7 mouse cellular contexts compared by ENCODE assay signal in genomic region chr12:86983470-86984193, GRCm38 (mm10). TPM values are rescaled to one million over a fixed set of nuclear protein-coding genes. Genes with fewer than 3 reads are reported as not detected.
DNase-seq lines count a peak whose midpoint lies in the region; ATAC-seq and TF ChIP-seq lines count a peak whose summit lies in the region.

No protein-coding gene starts in this region.

- peak; percentile 51 for ATAC-seq in hindbrain, embryonic 16.5 days
- peak; percentile 69 for ATAC-seq in midbrain, embryonic 15.5 days (replicated peaks)

- H3K4me2 ChIP-seq in hindbrain, embryonic 16.5 days (ENCODE audit: low read length): peak overlapping the region; percentile 52
- H3K4me2 ChIP-seq in midbrain, embryonic 15.5 days: peak overlapping the region; percentile 26

- peaks cover 15% of the 10 kb centered on the region for H3K4me1 ChIP-seq in hindbrain, embryonic 16.5 days (ENCODE audit: control insufficient read depth, insufficient read depth, low read depth, low read length)
- H3K4me1 ChIP-seq in midbrain, embryonic 15.5 days: peaks cover 15% of the 10 kb centered on the region

- peak overlapping the region; percentile 33; the same call in 1 of the 2 replicates for H3K4me3 ChIP-seq in gastrocnemius, adult 2 months
- peak overlapping the region; percentile 6; the same call in 1 of the 2 replicates for H3K4me3 ChIP-seq in hindbrain, embryonic 16.5 days (ENCODE audit: low read length)
- H3K4me3 ChIP-seq in midbrain, embryonic 15.5 days: 0 out of 2 replicates have a peak overlapping the region, but pooled peaks have one; percentile 0

- intact Hi-C loops in gastrocnemius, adult 2 months (cut with DNase I): no loop called here
- intact Hi-C loops in left cerebral cortex, postnatal 4 days (cut with DNase I): no loop called here

- no peak overlapping the region for H3K27ac ChIP-seq in gastrocnemius, adult 2 months
- no peak overlapping the region; the same call in 1 of the 2 replicates for H3K27ac ChIP-seq in hindbrain, embryonic 16.5 days (ENCODE audit: low read depth, low read length)
- H3K27ac ChIP-seq in midbrain, embryonic 15.5 days: no peak overlapping the region

- WGBS in hindbrain, embryonic 16.5 days: 4% methylated on average over 26 of the region's 28 CpGs
- WGBS in midbrain, embryonic 15.5 days: 2% methylated on average over 28 of the region's 28 CpGs

- peaks cover 15% of the 10 kb centered on the region for H3K27me3 ChIP-seq in hindbrain, embryonic 16.5 days (replicated peaks; ENCODE audit: control insufficient read depth, insufficient read depth, low read length)
- peaks cover 21% of the 10 kb centered on the region for H3K27me3 ChIP-seq in midbrain, embryonic 15.5 days (replicated peaks)

- H3K36me3 ChIP-seq in hindbrain, embryonic 16.5 days (ENCODE audit: control insufficient read depth, insufficient read depth, low read length): no peaks in the 10 kb centered on the region
- H3K36me3 ChIP-seq in midbrain, embryonic 15.5 days (replicated peaks): no peaks in the 10 kb centered on the region

- H3K9me3 ChIP-seq in hindbrain, embryonic 16.5 days (ENCODE audit: control insufficient read depth, low read length): no peaks in the 10 kb centered on the region
- no peaks in the 10 kb centered on the region for H3K9me3 ChIP-seq in midbrain, embryonic 15.5 days

- DNase-seq in NIH3T3 (ENCODE audit: low read depth): peak; percentile 48
- DNase-seq in brain, adult 2 months (ENCODE audit: low read depth, low spot score): peak; percentile 78
- DNase-seq in gastrocnemius, adult 2 months: peak; percentile 83
- peak; percentile 59 for DNase-seq in left cerebral cortex, postnatal 4 days
- DNase-seq in thymus, postnatal 10 days (ENCODE audit: low spot score in 2 of 2): peak; percentile 10 to 52

- no peak for TF ChIP-seq CTCF in gastrocnemius, adult 2 months (IDR thresholded peaks at IDR 0.05)

- peak overlapping the region; percentile 43; the same call in 1 of the 2 replicates for H3K9ac ChIP-seq in hindbrain, embryonic 16.5 days (ENCODE audit: low read depth, low read length)
- H3K9ac ChIP-seq in midbrain, embryonic 15.5 days: no peak overlapping the region

RNA-seq across cellular contexts. Expression of gene Zdhhc22, which starts 6.6 kb away (rescaled TPM):
- not detected for total RNA-seq in gastrocnemius, adult 2 months (2021)
- 23.2 and 26.9 TPM in 2 replicates for polyA plus RNA-seq in hindbrain, embryonic 16.5 days (2015; fragmentation: Nextera tagmentation; extraction: Ambion mirVana)
- 10 to 100 TPM; 15.8 to 19.0 TPM for total RNA-seq in left cerebral cortex, postnatal 4 days (2021)
- polyA plus RNA-seq in midbrain, embryonic 15.5 days (2015; fragmentation: Nextera tagmentation; extraction: Ambion mirVana): 17.8 and 21.8 TPM in 2 replicates

RNA-seq across cellular contexts. Expression of gene Cipc, which starts 36.8 kb away (rescaled TPM):
- 10 to 100 TPM; 32.2 to 33.8 TPM for total RNA-seq in gastrocnemius, adult 2 months (2021)
- 43.4 and 49.0 TPM in 2 replicates for polyA plus RNA-seq in hindbrain, embryonic 16.5 days (2015; fragmentation: Nextera tagmentation; extraction: Ambion mirVana)
- 10 to 100 TPM; 56.9 to 60.6 TPM for total RNA-seq in left cerebral cortex, postnatal 4 days (2021)
- polyA plus RNA-seq in midbrain, embryonic 15.5 days (2015; fragmentation: Nextera tagmentation; extraction: Ambion mirVana): 55.0 and 56.0 TPM in 2 replicates

RNA-seq across cellular contexts. Expression of gene Tmem63c, which starts 37.5 kb away (rescaled TPM):
- total RNA-seq in gastrocnemius, adult 2 months (2021): not detected
- 11.0 and 11.9 TPM in 2 replicates for polyA plus RNA-seq in hindbrain, embryonic 16.5 days (2015; fragmentation: Nextera tagmentation; extraction: Ambion mirVana)
- total RNA-seq in left cerebral cortex, postnatal 4 days (2021): 10 to 100 TPM; 29.5 to 30.1 TPM
- polyA plus RNA-seq in midbrain, embryonic 15.5 days (2015; fragmentation: Nextera tagmentation; extraction: Ambion mirVana): 11.1 and 12.7 TPM in 2 replicates

Comparison
In these comparisons a context has a peak if more than half of its experiments do, and no peak if none do; other contexts are left out.
1. DNase-seq: peak in every context shown above with its lines; median percentile 83 in gastrocnemius, adult 2 months; 78 in brain, adult 2 months; 59 in left cerebral cortex, postnatal 4 days; 48 in NIH3T3; 31 in thymus, postnatal 10 days.
2. RNA of gene Zdhhc22, which starts 6.6 kb away (total RNA-seq): 15.8 to 19.0 TPM in left cerebral cortex, postnatal 4 days; not detected in gastrocnemius, adult 2 months; every median in the first group is over 10 times any median in the second.
3. RNA of gene Tmem63c, which starts 37.5 kb away (total RNA-seq): 29.5 to 30.1 TPM in left cerebral cortex, postnatal 4 days; not detected in gastrocnemius, adult 2 months; every median in the first group is over 10 times any median in the second.
4. Peak in every context shown above with its lines, with median percentiles within 50 percentile points of each other: H3K4me3 ChIP-seq.